Mouse (Mus musculus): ENCODE results near the gene Cd4. TPM values are rescaled to one million over a fixed set of nuclear protein-coding genes. Genes with fewer than 3 reads are reported as not detected.
A peak's percentile ranks its signal among the peaks of the same experiment; 100 is the strongest.
"Not testable (repeated sequence)": the region's sequence is repeated elsewhere in the genome, so short reads cannot be mapped to it uniquely, and the experiment has no call there.

Cd4 gene
- polyA plus RNA-seq, 1 experiment = 5.8 TPM

DNA sequence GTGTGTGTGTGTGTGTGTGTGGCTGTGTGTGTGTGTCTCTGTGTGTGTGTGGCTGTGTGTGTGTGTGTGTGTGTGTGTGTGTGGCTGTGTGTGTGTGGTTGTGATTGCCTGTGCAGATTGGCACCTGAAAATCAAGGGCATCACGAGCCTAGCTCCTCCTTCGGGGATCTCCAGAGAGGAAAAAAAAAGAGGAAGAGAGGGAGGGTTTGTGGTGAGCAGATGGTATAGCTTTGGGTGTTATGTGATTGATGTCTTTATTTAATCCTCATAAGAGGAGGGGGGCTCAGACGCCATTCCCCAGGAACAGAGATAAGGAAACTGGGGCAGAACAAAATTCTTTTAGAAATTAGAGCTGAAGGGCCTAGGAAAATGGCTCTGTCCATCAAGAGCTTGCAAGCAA, 10.3 kb upstream of the Cd4 start:
- Histone ChIP-seq H3K27me3 (ENCODE audit: control insufficient read depth, insufficient read depth, low read length) (no peaks in the 10 kb centered on the region), H3K4me1 (ENCODE audit: control insufficient read depth, insufficient read depth, insufficient read length, low read length) (no peaks in the 10 kb centered on the region), H3K4me3 (ENCODE audit: low read depth, low read length) (no peak overlapping the region), H3K27ac (ENCODE audit: insufficient read depth, low read depth, low read length) (no peak overlapping the region), H3K36me3 (ENCODE audit: control insufficient read depth, insufficient read depth, low read length) (no peaks in the 10 kb centered on the region)
- TF ChIP-seq CTCF (IDR thresholded peaks at IDR 0.05; ENCODE audit: extremely low read depth, insufficient read length, insufficient replicate concordance, low read depth, low read length) (no peak), POLR2A (IDR thresholded peaks at IDR 0.05; ENCODE audit: low read depth, low read length) (no peak)
- 41% methylated on average over 3 of the region's 3 CpGs for WGBS

DNA sequence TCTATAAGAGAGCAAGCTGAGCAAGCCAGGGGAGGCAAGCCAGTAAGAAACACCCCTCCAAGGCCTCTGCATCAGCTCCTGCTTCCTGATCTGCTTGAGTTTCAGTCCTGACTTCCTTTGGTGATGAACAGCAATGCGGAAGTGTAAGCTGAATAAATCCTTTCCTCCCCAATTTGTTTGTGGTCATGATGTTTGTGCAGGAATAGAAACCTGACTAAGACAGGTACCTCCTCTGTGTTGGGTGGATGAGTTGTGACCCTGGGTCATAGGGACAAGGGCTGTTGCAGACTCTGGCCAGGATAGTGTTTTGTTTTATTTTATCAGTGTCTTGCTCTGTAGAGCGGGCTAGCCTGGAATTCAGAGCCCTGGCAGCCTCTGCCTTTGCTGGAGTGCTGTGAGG, 6.1 kb upstream of the Cd4 start:
- H3K4me3 ChIP-seq (ENCODE audit: low read depth, low read length); H3K36me3 ChIP-seq (ENCODE audit: control insufficient read depth, insufficient read depth, low read length); H3K27ac ChIP-seq (ENCODE audit: insufficient read depth, low read depth, low read length); H3K27me3 ChIP-seq (ENCODE audit: control insufficient read depth, insufficient read depth, low read length); H3K4me1 ChIP-seq (ENCODE audit: control insufficient read depth, insufficient read depth, insufficient read length, low read length): not testable (repeated sequence)
- 80% methylated on average over 2 of the region's 2 CpGs for WGBS

DNA sequence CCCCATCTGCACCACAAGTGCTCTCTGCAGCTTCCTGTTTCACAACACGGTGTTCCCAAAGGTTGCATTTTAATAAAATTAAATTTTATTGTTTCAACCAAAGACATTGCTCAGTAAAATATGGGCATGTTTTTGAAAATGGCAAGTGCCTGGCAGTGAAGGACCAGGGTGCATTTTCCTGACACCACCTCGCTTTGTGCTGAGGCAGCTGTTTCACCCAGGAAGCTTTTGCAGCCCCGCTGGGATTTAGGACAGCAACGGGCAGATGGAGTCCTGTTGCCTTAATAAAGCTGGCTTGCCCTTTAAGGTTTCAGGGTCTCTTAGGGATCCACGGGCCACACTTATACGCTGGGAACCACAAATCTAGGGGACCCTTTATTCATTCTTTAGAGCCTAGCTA, 3.0 kb upstream of the Cd4 start:
- 58% methylated on average over 6 of the region's 6 CpGs for WGBS
- no peak for TF ChIP-seq POLR2A (IDR thresholded peaks at IDR 0.05; ENCODE audit: low read depth, low read length)
- TF ChIP-seq CTCF (IDR thresholded peaks at IDR 0.05; ENCODE audit: extremely low read depth, insufficient read length, insufficient replicate concordance, low read depth, low read length) = no peak
- Histone ChIP-seq H3K4me1 (ENCODE audit: control insufficient read depth, insufficient read depth, insufficient read length, low read length) (no peaks in the 10 kb centered on the region), H3K27me3 (ENCODE audit: control insufficient read depth, insufficient read depth, low read length) (no peaks in the 10 kb centered on the region), H3K4me3 (ENCODE audit: low read depth, low read length) (no peak overlapping the region), H3K36me3 (ENCODE audit: control insufficient read depth, insufficient read depth, low read length) (no peaks in the 10 kb centered on the region), H3K27ac (ENCODE audit: insufficient read depth, low read depth, low read length) (no peak overlapping the region)

DNA sequence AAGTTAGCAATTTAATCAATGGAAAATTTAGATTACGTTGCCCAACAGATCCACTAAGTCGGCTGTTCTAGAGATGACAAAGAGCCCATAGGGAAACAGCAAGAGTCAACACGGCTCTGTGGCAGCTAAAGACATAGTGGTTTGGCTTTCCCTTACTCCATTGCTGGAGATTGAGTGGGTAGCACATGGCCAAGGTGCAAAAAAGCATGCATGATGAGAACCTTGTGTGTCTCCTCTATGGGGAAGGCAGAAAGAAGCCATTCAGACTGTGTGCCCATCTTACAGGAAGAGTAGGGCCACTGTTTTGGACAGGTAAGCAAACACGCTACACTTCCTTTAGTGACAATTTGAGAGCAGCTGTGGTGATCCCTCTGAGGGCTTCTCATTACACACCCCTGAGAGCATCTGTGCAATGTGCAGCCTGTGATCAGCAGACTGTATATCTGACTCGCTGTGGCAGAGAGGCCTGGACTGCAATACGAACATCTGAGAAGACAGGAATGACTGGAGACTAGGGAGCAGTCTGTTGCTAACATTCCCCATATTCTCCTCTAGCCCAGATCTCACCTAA, 619 bp upstream of the Cd4 start:
- WGBS = 87% methylated on average over 6 of the region's 6 CpGs
- Histone ChIP-seq H3K4me3 (ENCODE audit: low read depth, low read length) (no peak overlapping the region), H3K36me3 (ENCODE audit: control insufficient read depth, insufficient read depth, low read length) (no peaks in the 10 kb centered on the region), H3K27ac (ENCODE audit: insufficient read depth, low read depth, low read length) (no peak overlapping the region), H3K27me3 (ENCODE audit: control insufficient read depth, insufficient read depth, low read length) (no peaks in the 10 kb centered on the region), H3K4me1 (ENCODE audit: control insufficient read depth, insufficient read depth, insufficient read length, low read length) (no peaks in the 10 kb centered on the region)
- TF ChIP-seq POLR2A (IDR thresholded peaks at IDR 0.05; ENCODE audit: low read depth, low read length) = no peak
- no peak for TF ChIP-seq CTCF (IDR thresholded peaks at IDR 0.05; ENCODE audit: extremely low read depth, insufficient read length, insufficient replicate concordance, low read depth, low read length)

DNA sequence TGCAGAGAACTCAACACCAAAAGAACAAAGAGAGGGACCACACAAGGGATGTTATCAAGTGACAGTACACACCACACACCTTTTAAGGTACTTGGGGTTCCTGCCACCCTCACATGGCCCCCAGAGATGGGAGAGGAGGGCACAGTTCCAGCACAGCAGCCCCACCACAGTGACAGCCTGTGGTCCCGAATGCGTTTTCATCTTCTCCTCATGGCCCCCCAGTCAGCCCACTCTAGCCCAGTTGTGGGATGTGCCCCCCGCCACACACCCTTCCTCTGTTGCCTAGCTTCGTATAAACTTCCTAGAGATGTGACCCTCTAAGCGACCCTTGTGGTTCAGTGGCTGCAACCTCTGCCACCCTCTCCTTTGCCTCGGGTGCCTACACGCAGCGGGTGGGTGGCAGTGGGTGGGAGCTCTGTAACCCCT, 2.1 kb downstream of the Cd4 start:
- Histone ChIP-seq H3K27ac (ENCODE audit: insufficient read depth, low read depth, low read length) (no peak overlapping the region), H3K4me3 (ENCODE audit: low read depth, low read length) (peak overlapping the region; percentile 22), H3K36me3 (ENCODE audit: control insufficient read depth, insufficient read depth, low read length) (no peaks in the 10 kb centered on the region), H3K4me1 (ENCODE audit: control insufficient read depth, insufficient read depth, insufficient read length, low read length) (no peaks in the 10 kb centered on the region), H3K27me3 (ENCODE audit: control insufficient read depth, insufficient read depth, low read length) (no peaks in the 10 kb centered on the region)
- WGBS = 91% methylated on average over 8 of the region's 8 CpGs
- TF ChIP-seq POLR2A (IDR thresholded peaks at IDR 0.05; ENCODE audit: low read depth, low read length) (no peak), CTCF (IDR thresholded peaks at IDR 0.05; ENCODE audit: extremely low read depth, insufficient read length, insufficient replicate concordance, low read depth, low read length) (no peak)

DNA sequence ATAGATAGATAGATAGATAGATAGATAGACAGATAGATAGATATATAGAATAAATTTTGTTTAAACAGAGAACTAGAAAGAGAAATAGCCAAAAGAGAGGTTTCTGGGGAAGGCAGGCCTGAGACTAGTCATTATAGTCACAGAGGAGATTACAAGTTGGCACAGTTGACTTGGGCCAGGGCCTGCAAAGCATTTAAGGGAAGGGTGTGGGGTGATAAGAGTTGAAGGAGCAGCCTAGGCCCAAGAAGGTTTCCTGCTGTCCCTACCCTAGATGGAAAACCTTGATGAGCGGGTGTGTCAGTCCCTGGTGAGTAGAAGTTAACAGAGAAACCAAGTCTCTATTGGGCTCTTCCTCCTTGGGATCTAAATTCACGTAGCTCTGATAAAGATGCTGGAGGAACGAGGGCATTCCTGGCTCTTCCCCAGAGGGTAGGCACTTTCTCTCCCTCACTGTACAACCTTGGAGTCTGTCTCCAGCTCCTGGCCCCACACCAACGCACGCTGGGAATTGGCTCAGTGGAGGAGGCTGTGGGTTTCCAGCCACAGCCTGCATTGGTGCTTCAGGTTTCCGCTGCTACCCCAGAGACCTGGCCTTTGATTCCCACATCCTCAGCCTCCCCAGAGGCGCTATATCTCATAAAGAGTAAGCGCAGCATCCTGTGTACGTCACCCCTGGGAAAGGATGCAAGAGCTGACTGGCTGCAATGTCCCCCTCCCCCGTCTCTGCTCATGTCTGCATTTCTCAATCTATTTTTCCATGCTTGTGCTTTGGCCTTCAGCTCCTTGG, 3.1 kb downstream of the Cd4 start:
- Histone ChIP-seq H3K4me1 (ENCODE audit: control insufficient read depth, insufficient read depth, insufficient read length, low read length) (no peaks in the 10 kb centered on the region), H3K27me3 (ENCODE audit: control insufficient read depth, insufficient read depth, low read length) (no peaks in the 10 kb centered on the region), H3K4me3 (ENCODE audit: low read depth, low read length) (no peak overlapping the region), H3K27ac (ENCODE audit: insufficient read depth, low read depth, low read length) (no peak overlapping the region), H3K36me3 (ENCODE audit: control insufficient read depth, insufficient read depth, low read length) (no peaks in the 10 kb centered on the region)
- WGBS = 69% methylated on average over 10 of the region's 10 CpGs
- TF ChIP-seq POLR2A (IDR thresholded peaks at IDR 0.05; ENCODE audit: low read depth, low read length) = no peak
- TF ChIP-seq CTCF (IDR thresholded peaks at IDR 0.05; ENCODE audit: extremely low read depth, insufficient read length, insufficient replicate concordance, low read depth, low read length) = no peak

DNA sequence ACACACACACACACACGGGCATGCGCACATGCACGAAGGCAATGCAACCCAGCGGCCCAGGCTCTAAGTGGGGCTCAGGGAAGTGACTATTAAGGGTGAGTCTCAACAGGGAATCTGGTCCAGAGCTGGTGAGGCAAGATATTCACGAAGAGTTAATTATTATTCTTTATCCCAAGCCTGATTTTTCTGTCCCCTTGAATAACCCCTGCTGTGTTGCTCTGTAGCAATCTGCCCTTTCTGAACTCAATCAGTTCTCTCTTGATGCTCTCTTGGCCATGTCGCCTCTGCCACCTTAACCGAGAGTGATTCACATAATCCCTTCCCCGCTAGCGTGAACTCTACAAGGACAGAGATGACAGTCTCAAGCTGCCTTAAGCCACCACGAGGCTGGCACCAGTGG, 4.7 kb downstream of the Cd4 start:
- H3K27me3 ChIP-seq (ENCODE audit: control insufficient read depth, insufficient read depth, low read length) = no peaks in the 10 kb centered on the region
- 74% methylated on average over 10 of the region's 10 CpGs for WGBS
- no peaks in the 10 kb centered on the region for H3K4me1 ChIP-seq (ENCODE audit: control insufficient read depth, insufficient read depth, insufficient read length, low read length)
- TF ChIP-seq CTCF (IDR thresholded peaks at IDR 0.05; ENCODE audit: extremely low read depth, insufficient read length, insufficient replicate concordance, low read depth, low read length) (no peak), POLR2A (IDR thresholded peaks at IDR 0.05; ENCODE audit: low read depth, low read length) (no peak)
- no peaks in the 10 kb centered on the region for H3K36me3 ChIP-seq (ENCODE audit: control insufficient read depth, insufficient read depth, low read length)
- no peak overlapping the region for H3K27ac ChIP-seq (ENCODE audit: insufficient read depth, low read depth, low read length)
- H3K4me3 ChIP-seq (ENCODE audit: low read depth, low read length) = no peak overlapping the region

Data from small intestine, adult 2 months (tissue).